Mouse (Mus musculus) activated CD4-positive, CD25-positive, alpha-beta regulatory T cell, adult 4 months (primary cell): ENCODE data around the gene Erg. TPM values are rescaled to one million over a fixed set of nuclear protein-coding genes. Genes with fewer than 3 reads are reported as not detected.

Experiments used
- ATAC-seq: one replicate; pipeline ENCODE4 v1.8.0; 2017
- polyA plus RNA-seq, 2 experiments: library from polyadenylated mRNA; unstranded; fragments of 100-300 nt; shearing (Covaris generic); gene quantifications; one replicate each; pipeline ENCODE4 v1.2.1; 2017

The Erg gene
- polyA plus RNA-seq, 2 experiments from 2014 or later: not detected

DNA sequence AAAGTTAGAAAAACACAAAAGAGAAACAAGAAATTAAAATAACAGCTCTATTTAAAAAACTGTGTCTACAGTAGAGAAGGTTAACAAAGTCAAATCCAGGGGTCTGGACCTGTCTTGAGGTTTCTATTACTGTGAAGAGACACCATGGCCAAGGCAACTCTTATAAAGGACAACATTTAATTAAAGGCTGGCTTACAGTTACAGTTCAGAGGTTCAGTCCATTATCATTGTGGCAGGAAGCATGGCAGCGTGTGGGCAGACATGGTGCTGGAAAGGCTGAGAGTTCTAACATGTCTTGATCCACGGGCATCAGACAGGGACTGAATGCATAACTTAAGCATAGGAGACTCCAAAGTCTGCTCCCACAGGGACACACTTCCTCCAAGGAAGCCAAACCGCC lies 111.4 kb downstream of the Erg start:
- ATAC-seq: no peak

DNA sequence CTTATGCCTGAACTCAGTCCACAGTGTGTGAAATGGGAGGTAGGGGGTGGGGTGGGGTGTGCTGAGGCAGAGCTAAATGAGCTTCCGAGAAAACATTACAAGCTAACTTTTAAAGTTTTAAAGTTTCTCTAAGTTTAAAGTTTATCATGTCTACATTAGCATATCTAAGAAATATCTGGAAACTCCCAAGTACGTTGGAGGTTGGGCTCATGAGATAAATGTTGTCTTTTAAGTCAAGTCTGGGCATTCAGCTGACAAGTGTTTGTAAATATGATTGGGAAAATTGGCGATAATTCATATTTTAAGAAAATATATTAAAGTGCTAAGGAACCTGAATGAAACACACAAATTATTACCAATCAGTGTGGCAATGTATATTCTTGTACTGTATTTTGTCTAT lies 112.4 kb downstream of the Erg start:
- ATAC-seq: no peak

- no peak for ATAC-seq
These were observed 113.6 kb downstream of the Erg start for GRCm38 (mm10) chr16:95472771-95473170.

- ATAC-seq: no peak
These were observed 116.9 kb downstream of the Erg start for GRCm38 (mm10) chr16:95469262-95470139.

GRCm38 (mm10) chr16:95467893-95468292 lies 118.5 kb downstream of the Erg start:
- ATAC-seq: no peak

DNA sequence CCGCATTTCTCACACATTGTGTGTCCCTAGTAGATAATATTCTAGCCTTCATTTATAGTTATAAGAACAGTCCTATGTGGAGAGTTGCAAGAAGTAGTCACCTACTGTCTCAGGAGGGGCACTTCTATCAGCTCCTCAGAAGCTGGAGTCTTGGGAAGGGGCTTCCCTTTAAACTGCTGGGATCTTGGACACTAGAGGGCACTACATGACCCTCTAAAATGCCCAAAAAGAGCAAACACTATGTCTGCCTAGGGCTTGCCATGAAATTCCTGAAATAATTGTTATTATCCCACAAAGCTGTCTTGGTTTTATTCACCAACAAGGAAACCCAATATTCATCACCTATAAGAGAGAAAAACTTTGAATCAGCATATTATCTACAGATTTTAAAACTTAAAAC lies 119.8 kb downstream of the Erg start:
- ATAC-seq: no peak

- ATAC-seq: no peak
These were observed 121.8 kb downstream of the Erg start for GRCm38 (mm10) chr16:95464609-95465008.

- ATAC-seq: no peak
These were observed 122.6 kb downstream of the Erg start for GRCm38 (mm10) chr16:95463796-95464195.

- no peak for ATAC-seq
These were observed 124.5 kb downstream of the Erg start for GRCm38 (mm10) chr16:95461941-95462340.

GRCm38 (mm10) chr16:95460336-95460735 lies 126.1 kb downstream of the Erg start:
- no peak for ATAC-seq

DNA sequence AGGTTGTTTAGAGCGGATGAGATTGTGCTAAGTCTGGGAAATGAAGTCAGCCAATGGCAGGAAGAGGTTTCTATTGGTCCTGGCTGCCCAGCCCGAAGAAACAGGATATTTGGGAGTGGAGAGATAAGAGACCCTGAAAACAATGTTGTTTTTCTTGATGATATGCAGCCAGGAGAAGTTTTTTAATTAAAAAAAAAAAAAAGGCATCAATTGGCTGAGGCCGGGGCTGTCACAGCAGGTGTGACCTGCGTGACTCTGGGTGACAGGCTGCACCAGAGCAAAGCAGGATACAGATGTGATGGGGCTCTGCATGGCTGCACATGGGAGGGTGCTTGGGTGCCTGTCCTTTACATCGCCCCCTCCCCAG lies 127.1 kb downstream of the Erg start:
- ATAC-seq: no peak

DNA sequence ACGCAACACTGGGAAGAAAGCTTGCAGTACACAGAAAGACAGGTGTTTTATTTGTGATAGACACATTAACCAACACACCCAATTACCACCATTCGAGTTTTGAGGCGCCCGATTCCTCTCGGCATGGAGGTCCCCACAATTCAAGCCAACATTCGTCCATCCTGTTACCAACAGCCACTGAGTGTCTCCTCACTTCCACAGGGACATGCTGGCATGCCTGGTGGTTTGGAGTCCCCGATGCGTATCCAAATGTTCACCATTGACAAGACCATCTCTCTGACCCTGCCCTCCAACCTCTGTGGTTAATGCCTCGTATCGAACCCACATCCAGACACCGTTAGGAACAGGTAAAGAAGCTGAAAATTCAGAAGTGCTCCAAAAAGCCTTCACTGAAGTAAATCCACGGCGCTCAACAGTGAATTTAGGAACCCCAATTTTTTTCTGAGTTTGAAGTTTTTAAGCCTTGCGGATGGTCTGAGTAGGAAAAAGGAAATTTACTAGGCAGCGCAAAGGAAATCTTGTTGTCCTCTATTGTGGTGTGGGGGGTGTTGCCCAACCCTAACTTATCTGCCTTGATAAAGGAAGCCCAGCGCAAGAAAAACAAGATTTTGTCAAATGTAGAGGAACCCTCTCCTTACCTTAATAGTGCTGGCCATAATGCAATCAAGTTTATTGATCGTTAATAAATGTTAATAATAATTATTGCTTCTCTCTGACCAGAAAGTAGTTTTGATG lies 127.6 kb downstream of the Erg start:
- no peak for ATAC-seq

DNA sequence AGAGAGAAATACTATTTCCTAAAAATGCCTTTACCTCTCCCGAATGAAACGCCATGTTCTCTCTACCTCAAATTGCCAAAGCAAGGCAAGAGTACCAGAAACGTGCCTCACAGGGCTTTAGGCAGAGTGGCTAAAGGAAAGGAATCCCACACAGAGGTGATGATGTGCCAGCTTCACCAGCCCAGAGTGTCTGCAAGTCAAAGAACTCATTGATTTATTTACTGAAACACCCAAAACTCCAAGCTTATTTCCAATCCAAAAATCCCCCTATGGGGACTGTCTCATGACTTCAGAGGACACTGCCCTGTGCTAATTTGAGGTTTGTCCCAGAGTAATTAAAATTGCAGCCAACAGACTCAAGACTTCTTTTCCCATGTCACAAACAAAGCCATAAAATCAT lies 129.4 kb downstream of the Erg start:
- no peak for ATAC-seq

- ATAC-seq: no peak
These were observed 130.5 kb downstream of the Erg start for GRCm38 (mm10) chr16:95455896-95456295.

- no peak for ATAC-seq
These were observed 130.9 kb downstream of the Erg start for GRCm38 (mm10) chr16:95455461-95455860.

- ATAC-seq: no peak
These were observed 134.0 kb downstream of the Erg start for GRCm38 (mm10) chr16:95452411-95452810.

DNA sequence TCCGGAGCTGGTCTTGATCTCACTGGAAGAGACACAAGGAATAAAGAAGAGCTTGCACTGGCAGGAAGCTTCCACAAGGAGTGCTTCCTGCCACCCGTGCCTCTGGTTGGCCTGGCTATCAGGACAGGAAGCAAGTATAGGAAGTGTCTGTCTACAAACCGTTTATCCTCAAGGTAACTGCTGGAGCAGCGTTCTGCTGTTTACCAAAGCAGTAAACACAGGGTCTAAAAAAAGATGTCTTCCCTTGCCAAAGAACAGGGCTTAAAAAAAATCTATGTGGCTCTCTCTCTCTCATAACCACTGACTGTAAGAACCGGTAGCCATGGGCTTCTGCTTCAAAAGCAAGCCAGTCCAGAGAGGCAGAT lies 137.1 kb downstream of the Erg start:
- no peak for ATAC-seq

GRCm38 (mm10) chr16:95448643-95449360 lies 137.6 kb downstream of the Erg start:
- no peak for ATAC-seq

DNA sequence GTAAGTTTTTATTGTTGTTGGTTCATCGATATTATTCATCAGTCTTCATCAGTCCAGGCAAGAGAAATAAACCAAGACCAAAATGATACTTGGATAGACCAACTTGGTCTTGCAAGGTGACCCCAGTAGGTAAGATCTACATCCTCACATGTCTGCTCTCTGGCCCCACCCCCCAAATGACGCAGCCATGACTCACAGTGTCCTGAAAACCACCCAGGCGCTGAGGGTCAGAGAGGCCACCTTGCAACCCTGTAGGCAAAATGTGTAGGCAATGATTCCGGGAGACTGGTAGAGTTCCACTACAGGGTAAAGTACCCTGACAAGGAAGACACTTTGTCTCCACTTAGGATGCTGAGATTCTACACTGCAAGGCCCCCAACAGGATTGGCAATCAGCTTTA lies 138.5 kb downstream of the Erg start:
- no peak for ATAC-seq

DNA sequence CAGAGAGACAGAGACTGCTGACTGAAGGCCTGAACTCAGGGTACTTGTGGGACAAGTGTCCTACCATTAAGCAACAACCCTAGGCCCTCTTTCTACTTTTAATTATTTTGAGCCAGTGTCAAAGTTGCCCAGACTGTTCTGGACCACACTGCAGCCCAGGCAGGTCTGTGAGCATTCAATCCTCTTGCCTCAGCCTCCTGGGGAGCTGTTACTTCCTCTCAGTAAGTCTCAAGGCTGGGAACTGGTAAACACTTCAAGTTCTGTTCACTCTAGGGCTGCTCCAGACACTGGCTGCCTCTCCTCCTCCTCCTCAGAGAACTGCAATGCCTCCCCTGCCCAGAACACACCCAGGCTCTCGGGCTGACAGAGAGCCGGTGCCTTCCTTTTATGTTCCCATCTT lies 140.0 kb downstream of the Erg start:
- ATAC-seq: no peak

DNA sequence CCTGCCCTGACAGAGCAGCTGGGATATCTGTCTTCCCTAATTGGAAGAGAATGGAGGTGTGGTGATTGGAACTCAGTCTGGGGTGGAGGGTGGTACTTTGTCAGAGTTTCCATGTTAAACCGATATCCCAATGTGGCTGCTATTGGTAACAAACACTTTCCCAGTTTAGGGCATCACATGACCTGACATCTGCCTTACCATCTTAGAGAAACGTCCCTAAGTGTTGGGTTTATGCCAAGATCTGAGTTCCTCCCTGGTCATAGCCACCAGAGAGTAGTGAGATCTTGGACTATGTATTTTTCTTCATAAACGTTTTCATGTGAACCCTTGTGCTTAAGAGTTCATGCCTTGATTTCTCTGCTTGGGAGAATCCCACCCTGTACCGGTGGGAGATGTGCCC lies 144.4 kb downstream of the Erg start:
- no peak for ATAC-seq

DNA sequence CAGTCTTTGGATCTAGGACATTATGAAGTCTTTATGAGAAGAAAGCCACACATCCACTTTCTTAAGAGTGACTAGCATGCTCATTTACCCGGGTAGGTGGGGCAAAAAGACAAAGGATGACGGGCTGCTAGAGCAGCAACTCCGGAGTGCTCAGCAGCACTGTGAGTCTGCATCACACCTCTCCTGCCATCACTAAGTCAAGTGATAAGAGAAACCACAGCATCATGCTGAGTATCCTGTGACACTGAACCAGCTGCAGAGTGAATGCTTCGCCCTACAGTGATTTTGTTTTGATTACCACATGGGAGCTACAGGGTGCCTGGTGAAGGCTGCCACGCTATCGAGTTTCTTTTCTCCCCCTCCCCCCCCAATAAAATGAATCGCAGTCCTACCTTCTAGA lies 145.2 kb downstream of the Erg start:
- no peak for ATAC-seq

- ATAC-seq: no peak
These were observed 146.1 kb downstream of the Erg start for GRCm38 (mm10) chr16:95440334-95440733.

- ATAC-seq: no peak
These were observed 146.6 kb downstream of the Erg start for GRCm38 (mm10) chr16:95439794-95440193.
